Mouse (Mus musculus): ENCODE data around the gene Slc40a1.

DNA sequence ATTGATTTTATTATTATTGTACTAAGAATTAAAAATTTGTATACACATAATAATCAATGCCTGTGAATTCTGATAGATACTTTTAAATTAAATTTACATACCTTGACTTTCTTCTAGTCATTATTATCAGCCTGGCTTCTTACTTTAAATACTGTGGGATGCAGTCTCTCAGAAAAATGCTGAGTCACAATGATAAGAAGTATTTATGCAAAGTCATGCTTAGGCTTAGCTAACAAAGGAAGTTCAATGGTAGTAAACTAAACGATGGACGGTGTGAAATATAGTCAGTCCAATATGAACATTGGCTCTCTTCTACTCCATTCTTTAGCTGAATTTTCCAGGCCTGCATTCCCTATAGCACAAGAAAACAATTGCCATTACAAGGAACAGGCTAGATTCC, 53.1 kb downstream of the Slc40a1 start:
- TF ChIP-seq CTCF (IDR thresholded peaks at IDR 0.05) (no peak), POLR2A (IDR thresholded peaks at IDR 0.05; ENCODE audit: insufficient read depth, low read depth, low read length) (no peak)

All from heart, adult 2 months (tissue).